Mouse (Mus musculus) hindbrain, embryonic 14.5 days (tissue): ENCODE measurements around the gene Ubxn7. TPM values are rescaled to one million over a fixed set of nuclear protein-coding genes. Genes with fewer than 3 reads are reported as not detected.
A peak's percentile ranks its signal among the peaks of the same experiment; 100 is the strongest.
"Not testable (repeated sequence)": the region's sequence is repeated elsewhere in the genome, so short reads cannot be mapped to it uniquely, and the experiment has no call there.

ENCODE experiments used
- ATAC-seq: fragments of 200-750 bp; cut with Nextera tagmentation; 2 replicates; pipeline ENCODE4 v1.8.0; 2017; ENCODE audit warnings: moderate number of reproducible peaks, mild to moderate bottlenecking, moderate TSS enrichment, moderate library complexity; ENCODE audit not compliant: low FRiP score
- DNase-seq: peaks from one replicate; pipeline ENCODE4 v3.0.0-alpha.2; 2015; ENCODE audit warnings: low spot score
- H3K27ac ChIP-seq: fragments of 300-500 bp; sonication (generic); 2 replicates; pipeline ENCODE4 v1.5.1; 2014; ENCODE audit warnings: mild to moderate bottlenecking, moderate library complexity
- H3K27me3 ChIP-seq: fragments of 300-500 bp; sonication (generic); 2 replicates; pipeline ENCODE4 v1.6.1; 2014; ENCODE audit warnings: mild to moderate bottlenecking, low read length, mixed read lengths; ENCODE audit not compliant: control insufficient read depth, insufficient read depth
- H3K36me3 ChIP-seq: fragments of 300-500 bp; sonication (generic); replicated peaks from 2 replicates; pipeline ENCODE4 v1.6.1; 2014; ENCODE audit not compliant: control insufficient read depth, insufficient read depth
- H3K4me1 ChIP-seq: fragments of 300-500 bp; sonication (generic); replicated peaks from 2 replicates; pipeline ENCODE4 v1.6.1; 2014; ENCODE audit warnings: antibody characterized with exemption, low read length, mixed read lengths; ENCODE audit not compliant: control insufficient read depth, insufficient read depth
- H3K4me2 ChIP-seq: fragments of 300-500 bp; sonication (generic); replicated peaks from 2 replicates; pipeline ENCODE4 v1.6.1; 2014; ENCODE audit warnings: mild to moderate bottlenecking, moderate library complexity
- H3K4me3 ChIP-seq: fragments of 300-500 bp; sonication (generic); replicated peaks from 2 replicates; pipeline ENCODE4 v1.5.1; 2014; ENCODE audit warnings: mild to moderate bottlenecking, low read length
- H3K9ac ChIP-seq: fragments of 300-500 bp; sonication (generic); 2 replicates; pipeline ENCODE4 v1.6.1; 2014
- H3K9me3 ChIP-seq: fragments of 300-500 bp; sonication (generic); 2 replicates; pipeline ENCODE4 v1.6.1; 2016; ENCODE audit warnings: low read length; ENCODE audit not compliant: control insufficient read depth
- WGBS: fragments of 180-500 bp; shearing (Covaris S2); extraction: QIAGEN DNeasy Blood & Tissue Kit; methylation state at CpG from one replicate; pipeline ENCODE4 v1.1.7; 2014; 5-methylcytosine and 5-hydroxymethylcytosine counted together
- polyA plus RNA-seq: library from polyadenylated mRNA; unstranded; fragments of >200 nt; fragmentation: Nextera tagmentation; extraction: Ambion mirVana; gene quantifications from 2 replicates; pipeline ENCODE4 v1.2.1, GENCODE M21; 2014

Gene Ubxn7
- polyA plus RNA-seq, result 23.4 and 23.8 TPM in 2 replicates

GRCm38 (mm10) chr16:32332040-32332555 lies at the start of gene Ubxn7:
TSS of gene Ubxn7 (plus strand) at chr16:32332257.
- Histone ChIP-seq H3K4me2 (peak within 1 kb of the TSS; percentile 57), H3K9me3 (no peaks in the 10 kb centered on the region), H3K27me3 (no peaks in the 10 kb centered on the region), H3K9ac (peak within 1 kb of the TSS; percentile 99), H3K27ac (peak within 1 kb of the TSS; percentile 95), H3K4me3 (peak within 1 kb of the TSS; percentile 100), H3K4me1 (peaks cover 14% of the 10 kb centered on the region), H3K36me3 (no peaks in the 10 kb centered on the region)
- ATAC-seq, result peak; percentile 97
- peak; percentile 98 for DNase-seq
- 0% methylated on average over 51 of the region's 52 CpGs for WGBS

GRCm38 (mm10) chr16:32282608-32283007 lies 49.4 kb upstream of the Ubxn7 start:
- Histone ChIP-seq H3K4me1 (peaks cover 25% of the 10 kb centered on the region), H3K4me3 (no peak overlapping the region), H3K9me3 (no peaks in the 10 kb centered on the region), H3K27ac (no peak overlapping the region), H3K36me3 (peaks cover 52% of the 10 kb centered on the region), H3K27me3 (no peaks in the 10 kb centered on the region), H3K4me2 (no peak overlapping the region), H3K9ac (no peak overlapping the region)
- DNase-seq, result no peak
- no peak for ATAC-seq

GRCm38 (mm10) chr16:32291821-32292220 lies 40.2 kb upstream of the Ubxn7 start:
- Histone ChIP-seq H3K27me3 (no peaks in the 10 kb centered on the region), H3K36me3 (peaks cover 61% of the 10 kb centered on the region), H3K4me3 (no peak overlapping the region), H3K4me2 (no peak overlapping the region), H3K9ac (no peak overlapping the region), H3K9me3 (no peaks in the 10 kb centered on the region), H3K27ac (no peak overlapping the region), H3K4me1 (no peaks in the 10 kb centered on the region)
- 95% methylated on average over 4 of the region's 4 CpGs for WGBS
- no peak for ATAC-seq
- no peak for DNase-seq

GRCm38 (mm10) chr16:32299617-32300016 lies 32.4 kb upstream of the Ubxn7 start:
- H3K27ac ChIP-seq, H3K4me3 ChIP-seq, H3K4me1 ChIP-seq, H3K9me3 ChIP-seq, ATAC-seq, H3K4me2 ChIP-seq, H3K27me3 ChIP-seq, DNase-seq, H3K9ac ChIP-seq: not testable (repeated sequence)
- peaks cover 54% of the 10 kb centered on the region for H3K36me3 ChIP-seq
- WGBS, result 95% methylated on average over 4 of the region's 4 CpGs

- no peaks in the 10 kb centered on the region for H3K4me1 ChIP-seq
- peaks cover 32% of the 10 kb centered on the region for H3K36me3 ChIP-seq
- H3K9me3 ChIP-seq, result no peaks in the 10 kb centered on the region
- no peak overlapping the region for H3K27ac ChIP-seq
- ATAC-seq (no peak), DNase-seq (no peak)
- WGBS, result 36% methylated on average over 1 of the region's 1 CpGs
- H3K4me2 ChIP-seq, result no peak overlapping the region
- H3K27me3 ChIP-seq, result no peaks in the 10 kb centered on the region
- no peak overlapping the region for H3K4me3 ChIP-seq
- no peak overlapping the region for H3K9ac ChIP-seq
These were observed 29.0 kb upstream of the Ubxn7 start for GRCm38 (mm10) chr16:32303046-32303445.

GRCm38 (mm10) chr16:32303886-32304285 lies 28.2 kb upstream of the Ubxn7 start:
- ATAC-seq, result no peak
- no peak for DNase-seq
- WGBS, result 96% methylated on average over 7 of the region's 7 CpGs
- Histone ChIP-seq H3K27ac (no peak overlapping the region), H3K4me3 (no peak overlapping the region), H3K4me2 (no peak overlapping the region), H3K36me3 (peaks cover 25% of the 10 kb centered on the region), H3K9me3 (no peaks in the 10 kb centered on the region), H3K27me3 (no peaks in the 10 kb centered on the region), H3K4me1 (no peaks in the 10 kb centered on the region), H3K9ac (no peak overlapping the region)

GRCm38 (mm10) chr16:32311970-32312369 lies 20.1 kb upstream of the Ubxn7 start:
- no peak overlapping the region for H3K4me2 ChIP-seq
- no peak overlapping the region for H3K27ac ChIP-seq
- peaks cover 7% of the 10 kb centered on the region; the same call in 1 of the 2 replicates for H3K4me1 ChIP-seq
- no peak overlapping the region for H3K9ac ChIP-seq
- no peak for ATAC-seq
- H3K4me3 ChIP-seq, result no peak overlapping the region
- no peak for DNase-seq
- no peaks in the 10 kb centered on the region for H3K9me3 ChIP-seq
- 80% methylated on average over 4 of the region's 4 CpGs for WGBS
- H3K36me3 ChIP-seq, result no peaks in the 10 kb centered on the region
- no peaks in the 10 kb centered on the region for H3K27me3 ChIP-seq

GRCm38 (mm10) chr16:32312386-32312785 lies 19.7 kb upstream of the Ubxn7 start:
- 51% methylated on average over 5 of the region's 5 CpGs for WGBS
- H3K4me1 ChIP-seq, result peaks cover 7% of the 10 kb centered on the region; the same call in 1 of the 2 replicates
- no peaks in the 10 kb centered on the region for H3K27me3 ChIP-seq
- ATAC-seq (no peak), DNase-seq (no peak)
- H3K36me3 ChIP-seq, result no peaks in the 10 kb centered on the region
- H3K27ac ChIP-seq, result no peak overlapping the region
- no peak overlapping the region for H3K4me3 ChIP-seq
- H3K4me2 ChIP-seq, result no peak overlapping the region
- H3K9me3 ChIP-seq, result no peaks in the 10 kb centered on the region
- no peak overlapping the region for H3K9ac ChIP-seq

- WGBS, result 68% methylated on average over 4 of the region's 4 CpGs
These were observed 19.2 kb upstream of the Ubxn7 start for GRCm38 (mm10) chr16:32312859-32313258.

GRCm38 (mm10) chr16:32316601-32317000 lies 15.5 kb upstream of the Ubxn7 start:
- Histone ChIP-seq H3K4me3 (no peak overlapping the region), H3K9ac (no peak overlapping the region), H3K27ac (no peak overlapping the region), H3K27me3 (no peaks in the 10 kb centered on the region), H3K36me3 (no peaks in the 10 kb centered on the region), H3K4me2 (no peak overlapping the region), H3K4me1 (peaks cover 7% of the 10 kb centered on the region; the same call in 1 of the 2 replicates), H3K9me3 (no peaks in the 10 kb centered on the region)
- 61% methylated on average over 2 of the region's 2 CpGs for WGBS
- DNase-seq (no peak), ATAC-seq (no peak)

More at GRCm38 (mm10) chr16:32312859-32313258, 19.2 kb upstream of the Ubxn7 start:
- H3K4me3 ChIP-seq, result no peak overlapping the region
- H3K9ac ChIP-seq, result no peak overlapping the region
- ATAC-seq (no peak), DNase-seq (no peak)
- no peaks in the 10 kb centered on the region for H3K27me3 ChIP-seq
- peaks cover 7% of the 10 kb centered on the region; the same call in 1 of the 2 replicates for H3K4me1 ChIP-seq
- no peaks in the 10 kb centered on the region for H3K9me3 ChIP-seq
- no peak overlapping the region for H3K4me2 ChIP-seq
- H3K27ac ChIP-seq, result no peak overlapping the region
- no peaks in the 10 kb centered on the region for H3K36me3 ChIP-seq
